Mouse (Mus musculus): ENCODE measurements at regions not wholly inside any gene's neighbourhood (a gene's known extent, or its start where the extent isn't known, plus 50 kb on each side); places are given as distances from the start of the nearest gene placed in this dataset.

- ATAC-seq (replicated peaks; ENCODE audit: insufficient number of reproducible peaks, low FRiP score, low TSS enrichment, low read depth) = no peak
- no peaks in the 10 kb centered on the region for H3K36me3 ChIP-seq (replicated peaks; ENCODE audit: control insufficient read depth, insufficient read depth, low read depth, low read length)
- no peaks in the 10 kb centered on the region for H3K9me3 ChIP-seq (replicated peaks; ENCODE audit: control insufficient read depth, low read length)
- H3K4me1 ChIP-seq (ENCODE audit: control insufficient read depth, insufficient read depth, low read length) = no peaks in the 10 kb centered on the region
- no peak overlapping the region for H3K4me3 ChIP-seq (ENCODE audit: low read depth, low read length)
- 81% methylated on average over 6 of the region's 6 CpGs for WGBS
- no peak overlapping the region for H3K27ac ChIP-seq (replicated peaks; ENCODE audit: low read depth, low read length)
- no peak for DNase-seq (ENCODE audit: low spot score)
- no peak overlapping the region for H3K9ac ChIP-seq (replicated peaks; ENCODE audit: low read length)
- H3K27me3 ChIP-seq (ENCODE audit: control insufficient read depth, insufficient read depth, low read length) = no peaks in the 10 kb centered on the region
- no peak overlapping the region for H3K4me2 ChIP-seq (ENCODE audit: low read depth, low read length)
Observed at GRCm38 (mm10) chr12:8070788-8071187, 93.3 kb downstream of the Apob start.

- no peak overlapping the region for H3K9ac ChIP-seq (replicated peaks; ENCODE audit: low read length)
- ATAC-seq (replicated peaks; ENCODE audit: insufficient number of reproducible peaks, low FRiP score, low TSS enrichment, low read depth) (no peak), DNase-seq (ENCODE audit: low spot score) (no peak)
- no peaks in the 10 kb centered on the region for H3K36me3 ChIP-seq (replicated peaks; ENCODE audit: control insufficient read depth, insufficient read depth, low read depth, low read length)
- H3K4me1 ChIP-seq (ENCODE audit: control insufficient read depth, insufficient read depth, low read length) = no peaks in the 10 kb centered on the region
- H3K9me3 ChIP-seq (replicated peaks; ENCODE audit: control insufficient read depth, low read length) = no peaks in the 10 kb centered on the region
- WGBS = 62% methylated on average over 4 of the region's 4 CpGs
- H3K27me3 ChIP-seq (ENCODE audit: control insufficient read depth, insufficient read depth, low read length) = no peaks in the 10 kb centered on the region
- no peak overlapping the region for H3K27ac ChIP-seq (replicated peaks; ENCODE audit: low read depth, low read length)
- H3K4me3 ChIP-seq (ENCODE audit: low read depth, low read length) = no peak overlapping the region
- no peak overlapping the region for H3K4me2 ChIP-seq (ENCODE audit: low read depth, low read length)
Observed at GRCm38 (mm10) chr12:8071286-8071685, 93.8 kb downstream of the Apob start.

GRCm38 (mm10) chr12:8076010-8076540, 98.6 kb downstream of the Apob start:
- Histone ChIP-seq H3K4me1 (ENCODE audit: control insufficient read depth, insufficient read depth, low read length) (no peaks in the 10 kb centered on the region), H3K9me3 (replicated peaks; ENCODE audit: control insufficient read depth, low read length) (no peaks in the 10 kb centered on the region)

GRCm38 (mm10) chr12:8077346-8077745, 99.9 kb downstream of the Apob start:
- no peak overlapping the region for H3K4me2 ChIP-seq (ENCODE audit: low read depth, low read length)
- DNase-seq (ENCODE audit: low spot score) (no peak), ATAC-seq (replicated peaks; ENCODE audit: insufficient number of reproducible peaks, low FRiP score, low TSS enrichment, low read depth) (no peak)
- no peak overlapping the region for H3K4me3 ChIP-seq (ENCODE audit: low read depth, low read length)
- no peaks in the 10 kb centered on the region for H3K9me3 ChIP-seq (replicated peaks; ENCODE audit: control insufficient read depth, low read length)
- no peak overlapping the region for H3K27ac ChIP-seq (replicated peaks; ENCODE audit: low read depth, low read length)
- H3K27me3 ChIP-seq (ENCODE audit: control insufficient read depth, insufficient read depth, low read length) = no peaks in the 10 kb centered on the region
- H3K4me1 ChIP-seq (ENCODE audit: control insufficient read depth, insufficient read depth, low read length) = no peaks in the 10 kb centered on the region
- H3K9ac ChIP-seq (replicated peaks; ENCODE audit: low read length) = no peak overlapping the region
- H3K36me3 ChIP-seq (replicated peaks; ENCODE audit: control insufficient read depth, insufficient read depth, low read depth, low read length) = no peaks in the 10 kb centered on the region
- WGBS = 88% methylated on average over 4 of the region's 4 CpGs

More at GRCm38 (mm10) chr12:8076010-8076540, 98.6 kb downstream of the Apob start:
- ATAC-seq (replicated peaks; ENCODE audit: insufficient number of reproducible peaks, low FRiP score, low TSS enrichment, low read depth) (no peak), DNase-seq (ENCODE audit: low spot score) (no peak)
- Histone ChIP-seq H3K4me3 (ENCODE audit: low read depth, low read length) (no peak overlapping the region), H3K4me2 (ENCODE audit: low read depth, low read length) (no peak overlapping the region), H3K36me3 (replicated peaks; ENCODE audit: control insufficient read depth, insufficient read depth, low read depth, low read length) (no peaks in the 10 kb centered on the region), H3K27me3 (ENCODE audit: control insufficient read depth, insufficient read depth, low read length) (no peaks in the 10 kb centered on the region), H3K27ac (replicated peaks; ENCODE audit: low read depth, low read length) (no peak overlapping the region), H3K9ac (replicated peaks; ENCODE audit: low read length) (no peak overlapping the region)

- 78% methylated on average over 3 of the region's 3 CpGs for WGBS
- Histone ChIP-seq H3K9ac (replicated peaks; ENCODE audit: low read length) (no peak overlapping the region), H3K36me3 (replicated peaks; ENCODE audit: control insufficient read depth, insufficient read depth, low read depth, low read length) (no peaks in the 10 kb centered on the region), H3K4me2 (ENCODE audit: low read depth, low read length) (no peak overlapping the region), H3K27ac (replicated peaks; ENCODE audit: low read depth, low read length) (no peak overlapping the region), H3K4me1 (ENCODE audit: control insufficient read depth, insufficient read depth, low read length) (no peaks in the 10 kb centered on the region), H3K27me3 (ENCODE audit: control insufficient read depth, insufficient read depth, low read length) (no peaks in the 10 kb centered on the region), H3K4me3 (ENCODE audit: low read depth, low read length) (no peak overlapping the region), H3K9me3 (replicated peaks; ENCODE audit: control insufficient read depth, low read length) (no peaks in the 10 kb centered on the region)
- ATAC-seq (replicated peaks; ENCODE audit: insufficient number of reproducible peaks, low FRiP score, low TSS enrichment, low read depth) (no peak), DNase-seq (ENCODE audit: low spot score) (no peak)
Observed at GRCm38 (mm10) chr12:8078046-8078445, 100.6 kb downstream of the Apob start.

- Histone ChIP-seq H3K4me2 (ENCODE audit: low read depth, low read length) (no peak overlapping the region), H3K4me1 (ENCODE audit: control insufficient read depth, insufficient read depth, low read length) (no peaks in the 10 kb centered on the region), H3K9ac (replicated peaks; ENCODE audit: low read length) (no peak overlapping the region), H3K9me3 (replicated peaks; ENCODE audit: control insufficient read depth, low read length) (no peaks in the 10 kb centered on the region), H3K4me3 (ENCODE audit: low read depth, low read length) (no peak overlapping the region), H3K27ac (replicated peaks; ENCODE audit: low read depth, low read length) (no peak overlapping the region), H3K27me3 (ENCODE audit: control insufficient read depth, insufficient read depth, low read length) (no peaks in the 10 kb centered on the region), H3K36me3 (replicated peaks; ENCODE audit: control insufficient read depth, insufficient read depth, low read depth, low read length) (no peaks in the 10 kb centered on the region)
- 79% methylated on average over 8 of the region's 8 CpGs for WGBS
- ATAC-seq (replicated peaks; ENCODE audit: insufficient number of reproducible peaks, low FRiP score, low TSS enrichment, low read depth) (no peak), DNase-seq (ENCODE audit: low spot score) (no peak)
Observed at GRCm38 (mm10) chr12:8082688-8083661, 105.5 kb downstream of the Apob start.

- Histone ChIP-seq H3K9ac (replicated peaks; ENCODE audit: low read length) (no peak overlapping the region), H3K4me3 (ENCODE audit: low read depth, low read length) (no peak overlapping the region), H3K4me2 (ENCODE audit: low read depth, low read length) (no peak overlapping the region), H3K4me1 (ENCODE audit: control insufficient read depth, insufficient read depth, low read length) (no peaks in the 10 kb centered on the region), H3K27ac (replicated peaks; ENCODE audit: low read depth, low read length) (no peak overlapping the region), H3K9me3 (replicated peaks; ENCODE audit: control insufficient read depth, low read length) (no peaks in the 10 kb centered on the region), H3K36me3 (replicated peaks; ENCODE audit: control insufficient read depth, insufficient read depth, low read depth, low read length) (no peaks in the 10 kb centered on the region), H3K27me3 (ENCODE audit: control insufficient read depth, insufficient read depth, low read length) (no peaks in the 10 kb centered on the region)
- 64% methylated on average over 1 of the region's 3 CpGs for WGBS
- DNase-seq (ENCODE audit: low spot score) (no peak), ATAC-seq (replicated peaks; ENCODE audit: insufficient number of reproducible peaks, low FRiP score, low TSS enrichment, low read depth) (no peak)
Observed at GRCm38 (mm10) chr12:8087958-8088357, 110.5 kb downstream of the Apob start.

Measured in embryonic facial prominence, embryonic 11.5 days (tissue).